Mouse (Mus musculus): ENCODE results near the gene Zmat3.

- TF ChIP-seq POLR2A (IDR thresholded peaks at IDR 0.05; ENCODE audit: control insufficient read depth, extremely low read depth, insufficient read depth, low read length, poor library complexity) (no peak; the same call in 1 of the 2 replicates), CTCF (IDR thresholded peaks at IDR 0.05; ENCODE audit: borderline replicate concordance, control insufficient read depth, extremely low read depth, insufficient read depth, low read length, poor library complexity) (no peak; the same call in 1 of the 2 replicates)
These were observed at the start of gene Zmat3 for GRCm38 (mm10) chr3:32365546-32366245.

All from thymus, adult 2 months (tissue).